Mouse (Mus musculus) liver, embryonic 11.5 days (tissue): ENCODE measurements around the gene Foxp1. TPM values are rescaled to one million over a fixed set of nuclear protein-coding genes. Genes with fewer than 3 reads are reported as not detected.

Source experiments
- ATAC-seq: fragments of 200-750 bp; cut with Nextera tagmentation; replicated peaks from 2 replicates; pipeline ENCODE4 v1.8.0; 2017; ENCODE audit warnings: moderate number of reproducible peaks, mild to moderate bottlenecking, moderate TSS enrichment, moderate library complexity; ENCODE audit not compliant: low FRiP score
- DNase-seq: peaks from one replicate; pipeline ENCODE4 v3.0.0-alpha.2; 2017; ENCODE audit warnings: low spot score
- H3K27ac ChIP-seq: fragments of 300-500 bp; sonication (generic); 2 replicates; pipeline ENCODE4 v1.5.1; 2014; ENCODE audit warnings: mild to moderate bottlenecking, low read depth, low read length, control low read depth
- H3K27me3 ChIP-seq: fragments of 300-500 bp; sonication (generic); replicated peaks from 2 replicates; pipeline ENCODE4 v1.6.1; 2014; ENCODE audit warnings: low read length, mixed read lengths; ENCODE audit not compliant: control insufficient read depth, insufficient read depth
- H3K36me3 ChIP-seq: fragments of 300-500 bp; sonication (generic); 2 replicates; pipeline ENCODE4 v1.6.1; 2014; ENCODE audit warnings: mild to moderate bottlenecking, low read length, moderate library complexity, mixed read lengths; ENCODE audit not compliant: control insufficient read depth, insufficient read depth
- H3K4me1 ChIP-seq: fragments of 300-500 bp; sonication (generic); replicated peaks from 2 replicates; pipeline ENCODE4 v1.6.1; 2014; ENCODE audit warnings: low read length, mixed read lengths; ENCODE audit not compliant: control insufficient read depth, insufficient read depth
- H3K4me2 ChIP-seq: fragments of 300-500 bp; sonication (generic); 2 replicates; pipeline ENCODE4 v1.6.1; 2014; ENCODE audit warnings: mild to moderate bottlenecking, control low read depth, moderate library complexity
- H3K4me3 ChIP-seq: fragments of 300-500 bp; sonication (generic); 2 replicates; pipeline ENCODE4 v1.5.1; 2014; ENCODE audit warnings: low read depth, low read length, control low read depth
- H3K9ac ChIP-seq: fragments of 300-500 bp; sonication (generic); 2 replicates; pipeline ENCODE4 v1.6.1; 2014; ENCODE audit warnings: low read depth, low read length, control low read depth
- H3K9me3 ChIP-seq: fragments of 300-500 bp; sonication (generic); 2 replicates; pipeline ENCODE4 v1.6.1; 2016; ENCODE audit warnings: low read length, inconsistent platforms, mixed read lengths; ENCODE audit not compliant: control insufficient read depth
- WGBS: fragments of 180-500 bp; shearing (Covaris S2); extraction: QIAGEN DNeasy Blood & Tissue Kit; methylation state at CpG from one replicate; pipeline ENCODE4 v1.1.7; 2014; 5-methylcytosine and 5-hydroxymethylcytosine counted together
- polyA plus RNA-seq: library from polyadenylated mRNA; unstranded; fragments of >200 nt; fragmentation: Nextera tagmentation; extraction: Ambion mirVana; gene quantifications from 2 replicates; pipeline ENCODE4 v1.2.1, GENCODE M21; 2014

The Foxp1 gene
- polyA plus RNA-seq, 1 experiment from 2014 or later = 62.1 TPM

DNA sequence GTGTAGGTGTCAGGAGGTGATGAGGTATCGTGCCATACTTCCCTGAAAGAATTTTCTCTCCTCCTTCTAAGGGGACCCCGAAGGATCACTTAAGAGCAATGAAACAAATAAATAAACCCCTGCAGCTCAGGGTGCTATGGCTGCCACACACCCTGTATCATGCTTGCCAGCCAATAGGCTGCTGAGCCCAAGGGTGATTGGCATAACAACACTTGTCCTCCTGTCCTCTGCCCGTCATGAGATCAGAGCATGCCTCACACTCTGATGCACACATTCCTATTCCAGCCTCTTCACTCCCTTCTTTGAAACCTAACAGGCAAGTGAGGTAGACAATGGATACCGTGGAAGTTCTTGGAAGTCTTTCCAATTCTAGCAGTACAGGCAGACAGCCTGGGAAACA is 526.8 kb downstream of the Foxp1 start:
- H3K27me3 ChIP-seq = no peaks in the 10 kb centered on the region
- ATAC-seq = no peak
- no peak for DNase-seq
- H3K9me3 ChIP-seq = no peaks in the 10 kb centered on the region
- no peak overlapping the region for H3K27ac ChIP-seq
- H3K4me3 ChIP-seq = no peak overlapping the region
- 85% methylated on average over 4 of the region's 4 CpGs for WGBS
- H3K4me1 ChIP-seq = peaks cover 17% of the 10 kb centered on the region
- H3K9ac ChIP-seq = no peak overlapping the region
- H3K36me3 ChIP-seq = no peaks in the 10 kb centered on the region
- H3K4me2 ChIP-seq = no peak overlapping the region

GRCm38 (mm10) chr6:98994902-98995301 is 527.6 kb downstream of the Foxp1 start:
- H3K36me3 ChIP-seq = no peaks in the 10 kb centered on the region
- H3K9me3 ChIP-seq = no peaks in the 10 kb centered on the region
- H3K4me1 ChIP-seq = peaks cover 17% of the 10 kb centered on the region
- no peaks in the 10 kb centered on the region for H3K27me3 ChIP-seq
- WGBS = 86% methylated on average over 4 of the region's 4 CpGs
- no peak overlapping the region for H3K27ac ChIP-seq
- no peak overlapping the region for H3K9ac ChIP-seq
- DNase-seq (no peak), ATAC-seq (no peak)
- no peak overlapping the region for H3K4me3 ChIP-seq
- H3K4me2 ChIP-seq = no peak overlapping the region

GRCm38 (mm10) chr6:98994104-98994787 is 528.3 kb downstream of the Foxp1 start:
- WGBS = 88% methylated on average over 21 of the region's 21 CpGs

DNA sequence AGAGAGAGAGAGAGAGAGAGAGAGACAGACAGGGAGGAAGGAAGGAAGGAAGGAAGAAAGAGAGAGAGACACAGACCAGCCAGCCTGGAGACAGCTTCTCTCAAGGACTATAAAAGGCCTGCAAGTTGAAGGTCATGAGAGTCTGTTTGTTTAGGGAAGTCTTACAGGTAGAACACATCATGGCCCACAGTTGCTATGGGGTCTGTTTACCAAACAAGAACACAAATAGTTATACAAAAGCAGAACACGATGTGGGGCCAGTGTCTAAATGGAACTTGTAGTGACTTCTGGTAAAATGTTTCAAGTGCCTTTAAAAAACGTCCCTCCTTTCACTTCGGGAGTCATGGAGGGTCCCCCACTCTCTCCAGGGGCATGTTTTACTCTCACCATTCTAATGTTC is 529.3 kb downstream of the Foxp1 start:
- Histone ChIP-seq H3K4me3 (no peak overlapping the region), H3K4me2 (no peak overlapping the region), H3K36me3 (no peaks in the 10 kb centered on the region), H3K27me3 (no peaks in the 10 kb centered on the region), H3K9ac (no peak overlapping the region), H3K9me3 (no peaks in the 10 kb centered on the region), H3K27ac (no peak overlapping the region), H3K4me1 (peaks cover 17% of the 10 kb centered on the region)
- DNase-seq (no peak), ATAC-seq (no peak)
- 74% methylated on average over 3 of the region's 3 CpGs for WGBS

More at GRCm38 (mm10) chr6:98994104-98994787, 528.3 kb downstream of the Foxp1 start:
- no peak overlapping the region for H3K4me2 ChIP-seq
- no peaks in the 10 kb centered on the region for H3K9me3 ChIP-seq
- peaks cover 17% of the 10 kb centered on the region for H3K4me1 ChIP-seq
- no peak overlapping the region for H3K4me3 ChIP-seq
- no peaks in the 10 kb centered on the region for H3K36me3 ChIP-seq
- H3K27ac ChIP-seq = no peak overlapping the region
- H3K27me3 ChIP-seq = no peaks in the 10 kb centered on the region
- ATAC-seq (no peak), DNase-seq (no peak)
- H3K9ac ChIP-seq = no peak overlapping the region

DNA sequence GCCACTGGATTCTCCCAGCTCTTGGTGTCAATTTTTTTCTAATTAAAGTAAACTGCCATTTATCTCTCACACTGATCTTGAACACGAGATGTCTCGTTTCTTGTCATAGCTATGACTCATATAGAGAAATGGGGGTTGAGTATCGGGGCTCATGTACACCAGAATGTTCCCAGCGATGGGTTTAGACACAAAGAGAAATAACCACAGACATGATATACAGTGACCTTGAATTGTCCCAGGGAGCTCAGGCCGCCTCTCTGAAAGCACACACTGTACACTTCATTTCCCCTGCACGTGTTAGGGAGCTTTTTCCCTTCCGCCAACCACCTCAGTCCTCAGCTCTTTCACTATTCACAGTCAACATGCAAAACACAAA is 529.8 kb downstream of the Foxp1 start:
- ATAC-seq (no peak), DNase-seq (no peak)
- no peaks in the 10 kb centered on the region for H3K27me3 ChIP-seq
- WGBS = 61% methylated on average over 7 of the region's 7 CpGs
- H3K4me3 ChIP-seq = no peak overlapping the region
- H3K9ac ChIP-seq = no peak overlapping the region
- no peak overlapping the region for H3K27ac ChIP-seq
- H3K9me3 ChIP-seq = no peaks in the 10 kb centered on the region
- H3K4me2 ChIP-seq = no peak overlapping the region
- no peaks in the 10 kb centered on the region for H3K36me3 ChIP-seq
- H3K4me1 ChIP-seq = peaks cover 17% of the 10 kb centered on the region

DNA sequence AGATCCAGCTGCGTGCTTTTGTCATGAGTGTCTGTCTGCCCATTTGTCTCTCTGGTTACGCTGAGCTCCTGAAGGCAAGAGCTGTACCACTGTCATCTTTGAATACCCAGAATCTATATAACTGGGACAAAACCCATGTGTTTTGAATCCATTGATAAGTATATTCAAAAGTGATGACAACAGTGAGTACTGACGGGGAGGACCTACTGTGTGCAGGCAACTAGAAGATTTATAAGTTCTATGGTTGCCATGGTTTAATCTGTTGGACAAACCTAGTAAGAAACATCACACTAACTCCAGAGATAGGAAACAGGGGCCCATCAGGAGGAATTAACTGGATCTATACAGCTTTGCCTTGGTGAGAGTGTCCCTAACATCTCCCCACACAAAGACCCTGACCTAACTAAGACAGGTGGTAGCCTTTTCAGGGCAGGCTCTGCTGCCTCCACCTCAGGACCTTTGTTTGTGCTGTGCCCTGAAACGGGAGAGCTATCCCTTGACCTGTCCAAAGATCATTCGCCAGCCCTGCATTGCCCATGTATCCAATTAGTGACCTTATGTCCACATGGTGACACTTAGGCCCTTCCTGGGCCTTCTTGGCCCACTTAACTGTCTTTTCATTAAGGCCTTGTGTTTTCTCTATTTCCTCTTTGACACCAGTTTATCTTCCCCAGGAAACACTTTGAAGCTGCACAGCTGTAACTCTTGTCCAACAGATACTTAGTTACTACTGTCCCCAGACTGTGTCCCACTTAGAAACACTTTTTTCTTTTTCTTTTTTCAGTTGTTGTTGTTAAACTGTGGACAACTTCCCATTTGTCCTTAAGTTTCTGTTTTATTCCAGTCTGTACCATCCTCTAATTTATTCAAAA is 530.4 kb downstream of the Foxp1 start:
- no peak for ATAC-seq
- H3K4me1 ChIP-seq = peaks cover 17% of the 10 kb centered on the region
- no peak overlapping the region for H3K27ac ChIP-seq
- no peak for DNase-seq
- H3K4me3 ChIP-seq = no peak overlapping the region
- H3K9ac ChIP-seq = no peak overlapping the region
- no peak overlapping the region for H3K4me2 ChIP-seq
- H3K9me3 ChIP-seq = no peaks in the 10 kb centered on the region
- no peaks in the 10 kb centered on the region for H3K36me3 ChIP-seq
- 73% methylated on average over 5 of the region's 5 CpGs for WGBS
- no peaks in the 10 kb centered on the region for H3K27me3 ChIP-seq

- H3K4me3 ChIP-seq = no peak overlapping the region
- no peak overlapping the region for H3K27ac ChIP-seq
- H3K9me3 ChIP-seq = no peaks in the 10 kb centered on the region
- ATAC-seq (no peak), DNase-seq (no peak)
- no peak overlapping the region for H3K4me2 ChIP-seq
- H3K27me3 ChIP-seq = no peaks in the 10 kb centered on the region
- H3K4me1 ChIP-seq = peaks cover 23% of the 10 kb centered on the region
- H3K9ac ChIP-seq = no peak overlapping the region
- WGBS = 75% methylated on average over 6 of the region's 6 CpGs
- H3K36me3 ChIP-seq = no peaks in the 10 kb centered on the region
Measured at GRCm38 (mm10) chr6:98987533-98988169, 534.9 kb downstream of the Foxp1 start.

DNA sequence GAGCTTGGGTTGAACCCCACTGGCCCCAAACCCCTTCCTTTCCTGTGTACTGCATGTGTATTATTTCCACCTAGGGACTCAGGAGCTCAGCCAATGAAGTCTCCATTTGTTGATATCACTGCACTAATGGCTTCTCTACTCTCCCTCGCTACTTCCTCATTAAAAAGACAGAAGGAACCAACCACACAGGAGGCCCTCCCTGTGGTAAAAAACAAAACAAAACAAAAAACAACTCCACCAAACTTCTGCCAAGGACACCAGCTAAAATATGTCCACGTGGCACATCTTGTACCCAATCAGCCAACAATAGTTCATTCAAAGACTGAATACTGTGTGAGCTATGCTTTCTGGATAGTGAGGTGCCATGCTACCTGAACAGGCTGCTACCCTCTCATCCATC is 537.1 kb downstream of the Foxp1 start:
- H3K27me3 ChIP-seq = no peaks in the 10 kb centered on the region
- ATAC-seq (no peak), DNase-seq (no peak)
- H3K9ac ChIP-seq = no peak overlapping the region
- no peaks in the 10 kb centered on the region for H3K9me3 ChIP-seq
- H3K4me2 ChIP-seq = no peak overlapping the region
- no peak overlapping the region for H3K4me3 ChIP-seq
- no peaks in the 10 kb centered on the region for H3K36me3 ChIP-seq
- WGBS = 68% methylated on average over 2 of the region's 2 CpGs
- peaks cover 16% of the 10 kb centered on the region for H3K4me1 ChIP-seq
- H3K27ac ChIP-seq = no peak overlapping the region
